Mouse (Mus musculus) frontal cortex, postnatal 14 days (tissue): ENCODE results near the gene Ryr2.

Source experiments
- DNase-seq, 2 experiments: peaks; one replicate each; pipeline ENCODE4 v3.0.0; 2022; ENCODE audit warnings: low spot score in 2 of 2

The Ryr2 gene

GRCm38 (mm10) chr13:12037241-12037640 lies 69.5 kb downstream of the Ryr2 start:
- DNase-seq = no peak

GRCm38 (mm10) chr13:12036834-12037233 lies 69.9 kb downstream of the Ryr2 start:
- DNase-seq = no peak

GRCm38 (mm10) chr13:12033914-12034313 lies 72.8 kb downstream of the Ryr2 start:
- no peak for DNase-seq

GRCm38 (mm10) chr13:12033272-12033671 lies 73.5 kb downstream of the Ryr2 start:
- DNase-seq = no peak

DNA sequence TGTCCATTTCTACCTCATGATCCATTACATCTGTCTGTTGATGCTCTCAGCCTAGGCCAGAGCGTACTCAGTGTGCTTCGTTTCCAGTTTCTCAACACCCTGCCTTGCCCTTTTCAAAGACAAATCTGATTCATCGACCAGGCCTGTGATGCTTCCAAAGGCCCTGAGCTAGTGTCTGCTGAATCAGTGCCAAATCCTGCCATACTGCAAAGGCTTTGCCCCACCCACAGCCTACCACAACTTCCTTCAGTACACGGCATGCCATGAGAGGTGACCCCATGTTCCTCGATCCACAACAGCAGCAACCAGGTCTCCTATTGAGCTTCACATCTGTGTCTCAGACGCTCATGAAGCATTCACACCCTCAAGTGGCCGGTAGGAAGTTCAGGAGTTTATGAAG lies 76.9 kb downstream of the Ryr2 start:
- no peak for DNase-seq

- DNase-seq = no peak
These were observed 77.4 kb downstream of the Ryr2 start for GRCm38 (mm10) chr13:12029326-12029725.

DNA sequence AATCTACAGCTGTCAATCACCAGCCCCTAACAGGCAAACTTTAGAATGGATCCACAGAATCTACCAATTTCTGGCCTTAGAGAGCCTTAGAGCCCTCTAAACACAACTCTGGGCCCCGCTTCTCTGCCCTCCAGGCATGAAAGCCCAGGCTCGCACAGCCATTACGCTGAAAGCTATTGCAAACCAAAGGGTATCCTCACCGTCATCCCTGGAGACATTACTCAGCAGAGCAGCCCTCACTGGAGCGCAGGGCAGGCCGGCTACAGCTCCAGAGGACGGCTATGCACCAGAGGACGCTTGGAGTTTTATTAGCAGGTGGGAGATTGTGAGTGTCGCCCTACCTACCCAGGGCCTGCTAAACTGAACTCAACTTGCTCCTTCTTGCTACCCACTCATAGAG lies 88.7 kb downstream of the Ryr2 start:
- DNase-seq = no peak

GRCm38 (mm10) chr13:12013986-12014385 lies 92.8 kb downstream of the Ryr2 start:
- peak; percentile 36 to 49 for DNase-seq

- no peak for DNase-seq
These were observed 97.6 kb downstream of the Ryr2 start for GRCm38 (mm10) chr13:12008995-12009689.

GRCm38 (mm10) chr13:12007579-12007978 lies 99.2 kb downstream of the Ryr2 start:
- no peak for DNase-seq

DNA sequence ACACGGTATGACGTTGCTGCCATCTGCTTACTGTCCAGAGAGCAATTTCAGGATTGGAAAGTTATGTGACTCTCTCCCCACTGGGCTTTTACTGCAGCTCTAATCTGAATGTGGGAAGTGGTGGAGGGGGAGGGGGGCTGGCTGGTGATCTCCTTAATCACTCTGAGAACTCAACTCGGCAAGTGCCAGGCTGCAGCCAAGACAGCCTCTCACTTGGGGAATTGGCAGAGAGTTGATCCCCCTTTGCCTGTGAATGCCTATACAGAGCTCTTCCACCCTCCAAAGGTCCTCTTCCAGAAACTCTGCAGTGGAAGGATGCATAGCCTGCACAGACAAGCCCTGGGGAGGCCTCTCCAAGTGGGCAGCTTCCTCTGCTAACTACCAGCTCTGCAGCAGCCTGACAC lies 104.9 kb downstream of the Ryr2 start:
- peak in 1 of 2 experiments; percentile 11 for DNase-seq

DNA sequence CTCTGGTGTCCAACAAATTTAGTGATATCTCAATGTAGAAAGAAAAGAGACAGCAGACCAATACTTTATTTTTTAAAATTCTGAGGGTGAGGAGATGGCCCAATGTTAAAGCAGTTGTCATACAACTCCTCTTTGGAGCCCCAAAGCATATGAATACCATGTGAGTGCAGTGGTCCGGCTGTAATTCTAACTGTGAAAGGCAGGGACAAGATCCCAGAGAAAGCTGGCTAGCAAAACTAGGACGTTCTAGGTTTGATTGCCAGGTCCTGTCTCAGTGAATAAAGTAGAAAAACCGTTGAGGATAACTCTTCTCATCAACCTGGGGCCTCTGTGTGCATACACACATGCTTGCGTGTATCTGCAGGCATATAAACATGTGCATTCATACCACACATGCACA lies 106.9 kb downstream of the Ryr2 start:
- DNase-seq = no peak

DNA sequence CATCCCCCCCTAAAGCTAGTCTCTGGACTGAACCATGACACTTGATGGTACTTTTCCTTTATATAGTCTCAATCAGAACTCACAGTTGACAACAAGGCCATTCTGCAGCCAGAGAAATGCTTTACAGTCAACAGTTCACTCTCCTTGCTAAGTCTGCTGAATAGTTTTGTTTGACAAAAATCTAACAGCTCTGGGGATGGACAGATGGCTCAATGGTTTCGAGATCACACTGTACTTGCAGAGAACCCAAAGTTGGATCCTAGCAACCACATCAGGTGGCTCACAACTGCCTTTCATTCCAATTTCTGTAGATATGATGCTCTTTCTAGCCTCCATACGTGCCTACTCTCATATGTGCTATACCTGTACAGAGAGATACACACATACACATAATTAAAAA lies 109.4 kb downstream of the Ryr2 start:
- DNase-seq = no peak

DNA sequence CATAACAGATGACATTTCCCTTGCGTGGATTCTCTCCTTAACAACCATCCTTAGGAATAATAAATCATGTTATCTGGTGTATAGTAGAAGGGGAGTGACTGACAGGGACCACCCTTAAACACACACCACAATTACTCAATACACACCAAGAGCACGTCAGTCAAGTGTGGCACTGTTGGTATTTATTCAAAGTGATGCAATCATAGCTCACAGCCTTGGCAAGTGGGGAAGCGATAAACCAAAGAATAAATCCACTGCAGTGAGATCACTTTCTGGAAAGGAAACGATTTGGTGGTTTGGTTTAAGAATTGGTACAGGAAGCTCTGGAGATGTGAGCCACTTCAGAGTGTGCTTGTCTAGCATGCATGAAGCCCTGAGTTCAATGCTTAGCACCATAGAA lies 119.2 kb downstream of the Ryr2 start:
- no peak for DNase-seq

GRCm38 (mm10) chr13:11985056-11985455 lies 121.7 kb downstream of the Ryr2 start:
- DNase-seq = no peak

DNA sequence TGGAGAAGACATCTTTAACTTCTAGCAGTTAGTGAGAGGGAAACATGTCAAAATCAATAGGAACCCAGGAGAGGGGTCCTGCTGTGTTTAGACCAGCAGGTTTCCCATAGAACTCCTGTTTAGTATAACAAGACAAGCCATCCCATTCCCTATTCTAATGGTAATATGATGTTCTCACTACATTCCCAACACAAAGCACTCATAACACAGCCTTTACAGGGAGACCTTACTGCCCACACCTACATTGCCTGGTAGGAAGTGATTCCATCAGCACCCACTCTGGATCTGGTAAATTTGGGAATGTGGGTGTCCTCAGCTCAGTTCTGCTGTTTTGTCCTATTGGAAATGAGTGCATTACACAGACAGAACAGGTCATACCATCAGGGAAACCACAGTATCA lies 127.7 kb downstream of the Ryr2 start:
- no peak for DNase-seq

DNA sequence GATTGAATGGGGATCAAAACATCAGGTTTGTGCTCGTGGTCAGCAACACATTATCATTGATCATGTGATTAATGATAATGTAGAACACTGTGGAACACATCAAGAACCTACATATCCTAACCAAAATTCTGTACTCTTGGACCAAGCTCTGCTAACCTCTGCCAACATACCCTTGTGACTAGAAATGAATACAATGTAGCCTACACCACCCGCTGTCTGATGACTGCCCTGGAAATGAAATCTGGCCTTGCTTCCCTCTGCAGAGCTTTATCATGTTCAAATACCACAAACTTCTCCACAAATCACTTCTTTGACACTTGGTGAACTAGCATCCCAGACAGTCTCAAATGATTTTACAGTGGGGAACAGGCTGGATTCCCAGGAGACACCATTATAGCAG lies 128.4 kb downstream of the Ryr2 start:
- DNase-seq = no peak

GRCm38 (mm10) chr13:11977606-11978005 lies 129.1 kb downstream of the Ryr2 start:
- DNase-seq = no peak

DNA sequence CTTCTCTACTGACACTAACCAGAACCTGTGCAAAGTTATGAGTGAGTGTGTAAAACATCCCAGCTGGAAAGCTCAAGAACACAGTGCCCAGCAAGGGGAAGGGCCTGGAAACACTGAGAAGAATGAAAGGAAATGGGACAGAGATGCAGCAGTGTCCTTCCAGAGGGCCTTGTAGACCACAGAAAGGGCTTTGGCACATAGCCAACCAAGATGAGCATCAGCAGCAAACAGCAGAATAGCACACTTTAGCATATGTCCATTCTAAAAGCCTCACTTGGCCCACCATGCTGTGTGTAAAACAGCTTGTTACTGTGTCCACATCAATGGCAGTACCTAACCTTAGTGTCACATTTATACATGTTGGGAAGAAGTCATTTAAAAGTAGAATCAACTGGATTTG lies 142.4 kb downstream of the Ryr2 start:
- no peak for DNase-seq

DNA sequence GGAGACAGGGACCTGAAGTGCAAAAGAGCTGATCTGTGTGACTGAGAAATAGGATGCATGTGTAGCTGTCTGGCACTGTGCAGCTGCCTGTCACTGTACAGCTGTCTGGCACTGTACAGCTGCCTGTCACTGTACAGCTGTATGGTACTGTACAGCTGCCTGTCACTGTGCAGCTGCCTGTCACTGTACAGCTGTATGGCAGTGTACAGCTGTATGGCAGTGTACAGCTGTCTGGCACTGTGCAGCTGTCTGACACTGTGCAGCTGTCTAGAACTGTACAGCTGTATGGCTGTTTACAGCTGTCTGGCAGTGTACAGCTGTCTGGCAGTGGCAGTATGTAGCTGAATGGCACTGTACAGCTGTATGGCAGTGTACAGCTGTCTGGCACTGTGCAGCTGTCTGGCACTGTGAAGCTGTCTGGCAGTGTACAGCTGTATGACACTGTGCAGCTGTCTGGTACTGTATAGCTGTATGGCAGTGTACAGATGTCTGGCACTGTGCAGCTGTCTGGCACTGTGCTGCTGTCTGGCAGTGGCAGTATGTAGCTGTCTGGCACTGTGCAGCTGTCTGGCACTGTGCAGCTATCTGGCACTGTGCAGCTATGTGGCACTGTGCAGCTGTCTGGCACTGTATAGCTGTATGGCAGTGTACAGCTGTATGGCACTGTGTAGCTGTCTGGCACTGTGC lies 147.1 kb downstream of the Ryr2 start:
- no peak for DNase-seq

DNA sequence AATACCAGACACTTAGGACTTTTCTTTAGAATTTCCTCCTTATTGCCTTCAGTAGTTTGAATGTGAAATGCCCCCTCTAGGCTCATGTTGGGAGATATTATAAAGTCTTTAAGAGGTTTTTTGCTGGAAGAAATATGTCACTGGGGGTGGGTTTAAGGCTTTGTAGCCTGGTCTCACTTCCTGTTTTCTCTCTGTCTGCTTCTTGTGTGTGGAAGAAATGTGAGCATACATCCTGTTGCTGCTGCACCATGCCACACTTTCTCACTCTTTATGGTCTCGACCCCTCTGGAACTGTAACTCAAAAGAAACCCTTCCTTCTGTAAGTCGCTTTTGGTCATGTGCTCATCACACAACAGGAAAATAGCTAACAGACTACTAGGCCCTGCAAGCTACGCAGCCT lies 147.9 kb downstream of the Ryr2 start:
- DNase-seq = no peak

DNA sequence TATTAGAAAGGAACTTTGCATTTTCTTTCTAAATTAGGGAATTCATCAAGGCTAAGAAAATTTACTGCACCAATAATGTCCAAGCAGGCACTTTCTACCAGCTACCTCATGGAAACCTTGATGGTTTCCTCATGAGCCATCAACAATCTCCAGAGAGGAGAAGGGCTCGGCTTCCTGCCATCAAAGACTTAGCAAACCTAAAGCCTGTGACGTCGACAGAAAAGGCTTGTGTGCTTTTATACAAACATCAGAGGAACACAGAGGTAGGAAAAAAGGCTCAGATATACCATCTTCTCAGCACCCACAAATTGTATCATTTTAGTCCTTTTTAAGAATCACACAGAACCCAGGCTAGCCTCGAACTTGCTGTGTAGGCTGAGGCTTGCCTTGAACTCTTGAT lies 148.5 kb downstream of the Ryr2 start:
- DNase-seq = no peak

GRCm38 (mm10) chr13:11951951-11952350 lies 154.8 kb downstream of the Ryr2 start:
- no peak for DNase-seq

GRCm38 (mm10) chr13:11945740-11946139 lies 161.0 kb downstream of the Ryr2 start:
- no peak for DNase-seq
